Mouse (Mus musculus): ENCODE measurements around the gene Tcirg1. TPM values are rescaled to one million over a fixed set of nuclear protein-coding genes. Genes with fewer than 3 reads are reported as not detected.
A peak's percentile ranks its signal among the peaks of the same experiment; 100 is the strongest.

Gene Tcirg1
- total RNA-seq (2021) = 10 to 100 TPM; 57.7 to 65.9 TPM
- long read RNA-seq, experiment 1, transcript Tcirg1-201 (20 exons, 2,688 nt) = major isoform, 17 of 42 reads
- long read RNA-seq, experiment 1, partial matches to known transcripts = 12 of 42 reads
- long read RNA-seq, experiment 1, other reads (novel, unspliced or antisense) = 13 of 42 reads
- long read RNA-seq, experiment 2, transcript Tcirg1-201 (20 exons, 2,688 nt) = major isoform, 13 of 30 reads
- long read RNA-seq, experiment 2, partial matches to known transcripts = 5 of 30 reads
- long read RNA-seq, experiment 2, other reads (novel, unspliced or antisense) = 11 of 30 reads

DNA sequence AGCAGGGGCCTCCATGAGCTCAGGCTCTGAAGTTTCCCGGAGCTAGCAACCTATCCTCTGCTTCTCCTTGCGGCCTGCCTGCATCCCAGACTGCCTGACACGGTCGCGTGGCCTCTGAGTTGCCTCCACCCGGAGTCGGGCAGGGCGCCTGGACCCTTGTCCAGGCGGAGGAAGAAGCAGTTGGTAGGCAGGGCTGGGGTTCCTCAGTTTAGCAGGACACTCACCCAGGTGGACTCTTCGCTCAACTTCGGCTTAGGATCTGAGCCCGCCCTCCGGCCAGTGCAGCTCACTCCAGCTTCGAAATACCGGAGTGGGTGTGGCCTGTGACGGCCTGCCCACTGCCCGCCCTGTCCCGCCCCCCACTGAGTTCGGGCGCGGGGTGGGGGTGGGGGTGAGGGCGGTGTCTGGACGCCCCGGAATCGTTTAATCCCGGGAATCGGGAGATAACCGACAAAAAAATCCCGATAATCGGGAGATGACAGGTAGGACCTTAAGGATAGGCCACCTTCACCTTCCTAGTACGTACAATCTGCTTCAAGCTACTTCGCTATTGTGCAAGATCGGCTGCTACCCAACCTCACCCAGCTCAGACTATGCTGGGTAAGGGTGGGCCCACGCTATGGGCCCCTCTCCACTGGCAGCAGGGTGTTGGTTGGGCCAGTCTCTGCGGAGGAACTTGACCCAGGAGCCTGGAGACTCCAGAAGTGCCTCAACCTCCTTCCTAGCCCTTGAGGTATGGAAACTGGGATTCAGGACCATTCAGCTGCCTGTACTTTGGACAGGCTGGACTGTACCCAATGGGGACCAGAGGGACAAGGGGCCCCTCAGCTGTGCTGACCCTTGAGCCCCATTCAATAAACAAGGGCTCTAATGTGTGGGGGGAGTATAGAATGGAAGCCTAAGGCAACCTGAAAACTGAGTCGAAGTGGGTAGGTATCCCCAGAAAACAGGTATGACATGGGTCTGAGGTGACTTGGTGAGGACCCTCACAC lies at the start of gene Tcirg1:
Gene Tcirg1, minus strand, starts transcription at position 339 of the 992 bp plus-strand sequence.
- DNase-seq = peak; percentile 89 to 92

DNA sequence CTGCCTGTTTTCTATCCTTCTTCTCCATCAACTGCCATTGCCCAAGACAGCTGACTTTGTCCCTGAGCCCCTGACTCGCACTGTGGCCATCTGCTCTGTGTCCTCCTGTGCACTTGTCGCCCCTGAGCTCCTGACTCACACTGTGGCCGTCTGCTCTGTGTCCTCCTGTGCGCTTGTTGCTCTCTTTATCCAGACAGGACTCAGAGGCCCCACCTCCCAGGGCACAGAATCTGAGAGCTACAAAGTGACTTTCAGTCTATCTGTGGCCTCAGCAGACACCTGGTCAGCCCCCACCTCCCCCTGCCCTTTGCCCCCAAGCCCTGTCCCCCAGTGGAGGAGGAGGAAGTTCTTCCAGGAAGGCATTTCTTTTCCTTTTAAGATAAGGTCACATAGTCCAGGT lies 48.9 kb upstream of the Tcirg1 start:
- DNase-seq = peak in 1 of 2 experiments; percentile 36

DNA sequence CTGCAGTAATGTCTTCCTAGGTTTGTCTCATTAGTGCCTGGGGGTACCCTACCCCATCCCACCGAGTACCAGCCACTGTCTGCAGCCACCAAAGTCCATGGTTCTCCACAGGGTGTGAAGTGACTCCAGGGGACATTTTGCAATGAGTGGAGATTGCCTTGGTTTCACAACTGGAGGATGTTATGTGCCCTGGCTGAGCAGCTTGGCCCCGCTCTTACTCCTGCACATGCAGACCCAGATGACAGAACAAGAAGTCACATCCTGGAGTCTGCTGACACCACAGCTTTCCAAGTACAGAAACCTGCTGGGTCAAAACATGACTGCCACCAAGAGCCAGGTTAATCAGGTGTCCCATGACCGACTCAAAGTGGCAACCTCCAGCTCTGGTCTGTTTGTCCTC lies 48.1 kb upstream of the Tcirg1 start:
- peak in 1 of 2 experiments; percentile 12 for DNase-seq

DNA sequence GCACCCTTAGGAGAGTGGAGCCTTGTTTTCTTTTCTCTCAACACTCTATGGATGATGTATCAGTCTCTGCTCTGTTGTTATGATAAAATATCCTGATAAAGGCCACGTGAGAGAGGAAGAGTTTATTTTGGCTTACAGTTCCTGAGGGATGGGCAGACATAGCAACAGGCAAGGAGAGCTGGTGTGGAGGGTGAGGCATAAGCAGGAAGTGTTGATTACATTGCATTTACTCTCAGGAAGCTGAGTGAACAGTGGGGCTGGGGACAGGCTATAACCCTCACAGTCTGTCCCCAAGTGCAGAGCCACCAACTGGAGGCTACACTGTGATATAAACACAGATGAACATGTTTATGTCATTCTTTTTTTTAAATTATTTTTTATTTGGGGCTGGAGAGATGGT lies 45.2 kb upstream of the Tcirg1 start:
- no peak for DNase-seq

- no peak for DNase-seq
These were observed 44.5 kb upstream of the Tcirg1 start for GRCm38 (mm10) chr19:3951461-3951860.

GRCm38 (mm10) chr19:3950331-3950730 lies 43.4 kb upstream of the Tcirg1 start:
- DNase-seq = no peak

DNA sequence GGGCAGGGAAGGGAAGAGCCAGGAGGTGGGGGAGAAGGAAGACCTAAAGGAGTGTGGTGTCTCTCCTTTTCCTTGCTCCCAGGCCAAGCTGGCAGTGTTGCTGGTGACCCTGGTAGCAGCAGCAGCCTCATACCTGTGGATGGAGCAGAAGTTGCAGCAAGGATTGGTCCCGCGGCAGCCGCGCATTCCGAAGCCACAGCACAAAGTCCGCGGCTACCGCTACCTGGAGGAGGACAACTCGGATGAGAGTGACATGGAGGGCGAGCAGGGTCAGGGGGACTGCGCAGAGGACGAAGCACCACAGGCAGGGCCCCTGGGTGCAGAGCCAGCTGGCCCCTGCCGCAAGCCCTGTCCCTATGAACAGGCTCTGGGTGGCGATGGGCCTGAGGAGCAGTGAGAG lies 41.6 kb upstream of the Tcirg1 start:
- no peak for DNase-seq

- no peak for DNase-seq
These were observed 40.9 kb upstream of the Tcirg1 start for GRCm38 (mm10) chr19:3947813-3948212.

DNA sequence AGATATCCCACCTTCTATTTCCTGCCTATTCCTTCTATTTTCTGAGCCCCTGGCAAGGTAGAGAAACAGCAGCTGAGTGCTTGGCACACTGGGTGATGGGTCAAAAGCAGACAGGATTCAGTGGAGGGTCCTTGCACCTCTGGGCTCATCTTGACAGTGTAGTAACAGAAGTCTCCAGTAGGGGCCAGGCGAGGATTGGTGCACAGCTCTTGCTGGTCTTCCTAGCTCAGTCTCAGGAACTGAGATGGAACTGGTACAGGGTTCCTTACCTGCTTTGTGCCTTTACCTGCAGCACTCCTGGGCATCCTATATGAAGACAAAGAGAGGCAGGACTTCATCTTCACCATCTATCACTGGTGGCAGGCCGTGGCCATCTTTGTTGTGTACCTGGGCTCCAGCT lies 39.8 kb upstream of the Tcirg1 start:
- DNase-seq = peak; percentile 67 to 76

DNA sequence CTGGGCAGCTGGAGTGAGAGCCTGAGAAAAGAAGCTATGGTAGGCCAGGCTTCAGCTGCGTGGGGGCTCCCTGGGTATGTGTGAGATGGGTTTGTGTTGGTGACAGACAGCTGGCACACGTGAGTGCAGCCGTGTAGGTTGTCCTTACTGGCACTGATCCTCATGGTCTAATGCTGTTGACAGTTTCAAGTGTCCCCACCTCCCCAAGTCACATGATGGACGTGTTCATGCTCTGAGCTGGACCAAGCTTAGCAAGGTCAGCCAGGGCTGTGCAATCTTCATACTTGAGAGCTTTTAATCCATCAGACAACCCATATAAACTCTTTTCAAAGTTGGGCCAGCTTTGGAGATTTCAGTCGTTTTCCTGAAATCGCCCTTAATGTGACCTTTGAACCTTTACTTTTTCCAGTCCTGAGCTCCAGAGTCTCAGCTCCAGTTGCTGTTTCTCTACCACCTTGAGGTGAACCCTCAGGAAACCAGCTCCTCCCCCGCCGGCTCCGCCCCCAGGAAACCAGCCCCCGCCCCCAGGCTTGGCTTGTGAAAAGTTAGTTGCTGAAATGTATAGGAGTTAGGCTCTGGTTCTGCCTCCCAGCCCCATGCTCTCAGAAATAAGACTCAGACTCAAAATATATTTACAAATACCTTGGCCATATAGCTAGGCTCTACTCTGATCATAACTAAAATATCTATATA lies 39.1 kb upstream of the Tcirg1 start:
- peak; percentile 49 to 53 for DNase-seq

DNA sequence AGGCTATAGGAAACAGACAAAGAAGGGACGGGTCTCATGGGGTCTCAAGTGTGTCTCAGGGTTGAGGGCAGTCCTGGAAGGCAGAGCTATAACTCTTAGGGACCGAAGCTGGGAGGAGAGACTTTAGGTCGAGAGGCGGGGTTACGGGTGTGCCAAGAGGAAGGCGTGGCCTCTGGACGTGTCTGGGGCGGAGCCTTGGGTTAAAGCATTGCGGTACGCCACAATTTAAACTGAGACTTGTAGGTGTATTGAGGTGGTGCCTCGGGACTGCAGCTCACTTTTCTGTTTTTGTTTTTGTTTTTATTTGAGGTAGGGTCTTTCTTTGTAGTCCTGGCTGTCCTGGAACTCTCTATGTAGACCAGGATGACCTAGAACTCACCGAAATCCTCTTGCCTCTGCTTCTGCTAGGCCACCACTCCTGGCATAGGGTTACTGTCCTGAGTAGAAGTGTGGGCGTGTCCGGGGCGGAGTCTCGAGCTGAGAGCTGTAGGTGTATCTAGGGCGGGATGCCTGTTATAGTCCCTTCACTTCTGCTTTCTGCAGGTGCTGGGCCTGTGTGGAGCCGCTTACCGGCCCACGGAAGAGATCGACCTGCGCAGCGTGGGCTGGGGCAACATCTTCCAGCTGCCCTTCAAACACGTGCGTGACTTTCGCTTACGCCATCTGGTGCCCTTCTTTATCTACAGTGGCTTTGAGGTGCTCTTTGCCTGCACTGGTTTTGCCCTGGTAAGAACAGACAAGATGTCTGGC lies 36.2 kb upstream of the Tcirg1 start:
- DNase-seq = peak; percentile 60 to 67

DNA sequence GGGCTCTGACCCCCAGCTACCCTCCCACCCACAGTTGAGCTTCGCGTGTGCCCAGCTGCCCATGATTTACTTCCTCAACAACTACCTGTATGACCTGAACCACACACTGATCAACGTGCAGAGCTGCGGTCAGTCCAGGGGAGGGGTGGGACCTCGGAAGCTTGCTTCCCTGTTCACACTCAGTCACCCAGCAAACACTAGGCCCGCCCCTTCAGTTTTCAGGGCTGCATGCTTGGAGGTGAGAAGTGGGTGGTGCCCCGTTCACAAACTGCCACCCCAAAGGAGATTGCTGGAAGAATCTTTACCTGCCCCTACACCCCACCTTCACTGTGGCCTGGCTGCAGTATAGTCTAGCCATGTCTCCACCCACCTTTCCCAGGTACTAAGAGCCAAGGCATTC lies 35.4 kb upstream of the Tcirg1 start:
- DNase-seq = no peak

DNA sequence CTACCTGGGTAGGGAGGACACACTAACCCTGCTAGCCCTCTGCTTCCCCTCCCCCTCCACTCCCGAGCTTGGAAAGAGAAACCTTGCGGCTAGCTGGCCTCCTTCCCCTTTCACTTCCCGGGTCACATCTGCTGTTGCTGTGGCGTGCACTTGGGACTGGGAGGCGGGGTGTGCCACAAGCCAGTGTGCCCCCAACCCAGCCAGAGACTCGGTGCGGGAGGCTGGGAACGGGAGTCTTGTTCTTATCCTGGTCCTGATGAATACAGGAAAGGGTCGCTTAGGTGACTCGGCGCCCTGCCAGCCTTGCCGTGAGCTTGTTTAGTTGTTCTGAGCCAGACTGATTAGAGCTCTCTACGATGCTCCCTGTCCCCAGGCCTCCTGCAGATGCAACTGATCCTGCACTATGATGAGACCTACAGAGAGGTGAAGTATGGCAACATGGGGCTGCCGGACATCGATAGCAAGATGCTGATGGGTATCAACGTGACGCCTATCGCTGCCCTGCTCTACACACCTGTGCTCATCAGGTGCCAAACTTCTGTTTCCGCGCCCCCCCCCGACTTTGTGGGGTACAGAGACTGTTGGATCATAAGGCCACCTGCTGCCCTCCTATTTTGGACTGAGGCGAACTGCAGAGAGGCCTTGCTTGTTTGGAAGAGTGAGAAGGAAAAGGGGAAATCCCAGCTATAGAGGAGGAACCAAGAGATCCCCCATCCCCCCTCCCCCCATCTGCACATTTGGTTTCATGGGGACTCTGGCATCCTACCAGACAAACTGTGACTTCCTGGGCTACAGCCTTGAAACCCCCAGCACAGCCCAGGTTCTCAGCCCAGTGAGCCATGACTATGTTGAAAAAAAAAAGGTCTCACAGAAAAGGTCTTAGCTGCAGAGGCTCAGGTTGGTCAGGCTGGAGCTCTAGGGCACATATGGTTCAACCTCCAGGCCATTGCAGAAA lies 29.2 kb upstream of the Tcirg1 start:
- peak; percentile 75 to 84 for DNase-seq

- DNase-seq = peak; percentile 88
These were observed 28.3 kb upstream of the Tcirg1 start, which contains the start of gene Unc93b1 for GRCm38 (mm10) chr19:3935032-3935895. Gene Unc93b1 (plus strand): TSS chr19:3935186.

DNA sequence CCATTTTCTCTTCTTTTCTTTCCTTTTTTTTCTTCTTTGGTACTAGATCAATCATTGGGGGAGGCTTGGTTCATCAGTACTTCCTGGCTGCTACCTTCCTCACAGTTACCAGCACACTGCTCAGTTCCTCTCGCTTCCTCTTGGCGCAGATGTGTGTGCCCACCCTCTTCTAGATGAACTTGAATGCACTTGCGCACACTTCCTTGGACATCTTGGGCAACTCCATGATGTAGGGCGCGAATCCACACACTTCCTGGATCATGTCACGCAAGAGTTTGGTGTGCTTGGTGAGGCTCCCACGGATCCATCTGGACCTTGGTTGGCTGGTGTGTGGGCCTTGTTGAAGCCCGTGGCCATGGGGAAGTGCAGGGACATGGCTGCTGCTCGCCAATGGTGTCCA lies 24.8 kb upstream of the Tcirg1 start:
- no peak for DNase-seq

DNA sequence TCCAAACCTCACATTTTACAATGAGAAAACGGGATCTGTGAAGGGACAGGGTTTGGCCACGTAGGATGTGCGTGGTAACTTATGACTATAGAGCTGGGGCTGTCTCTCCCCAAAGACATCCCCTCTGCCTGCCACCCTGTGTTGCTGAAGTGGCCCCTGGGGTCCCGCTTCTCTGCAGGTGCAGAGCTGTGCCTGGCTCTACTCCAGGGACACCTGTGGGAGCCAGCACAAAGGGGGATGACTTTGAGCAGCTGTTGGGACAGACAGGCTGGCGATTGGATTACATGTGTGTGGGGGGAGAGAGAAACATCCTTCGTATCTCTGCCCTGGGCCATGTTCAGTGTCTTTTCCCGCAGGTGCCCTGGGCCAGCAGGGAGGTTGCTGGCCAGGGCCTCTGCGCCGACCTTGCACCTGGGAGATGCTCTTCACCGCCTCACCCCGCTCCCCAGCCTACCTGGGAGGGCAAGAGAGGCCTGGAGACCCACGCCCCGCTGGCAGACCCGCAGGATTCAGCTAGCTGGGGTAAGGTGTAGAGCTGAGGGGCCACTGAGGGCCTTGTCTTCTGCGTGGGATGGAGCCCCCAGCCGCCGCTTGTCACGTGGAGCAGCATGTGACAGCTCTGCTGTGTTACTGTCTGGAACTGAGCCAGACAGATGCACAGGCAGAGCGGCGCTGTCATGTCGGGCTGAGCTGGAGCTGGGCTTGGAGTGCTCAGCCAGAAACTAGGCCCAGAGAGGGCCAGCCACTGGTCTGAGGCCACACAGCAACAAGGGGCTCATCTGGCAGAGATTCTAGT lies 23.5 kb upstream of the Tcirg1 start:
- no peak for DNase-seq

DNA sequence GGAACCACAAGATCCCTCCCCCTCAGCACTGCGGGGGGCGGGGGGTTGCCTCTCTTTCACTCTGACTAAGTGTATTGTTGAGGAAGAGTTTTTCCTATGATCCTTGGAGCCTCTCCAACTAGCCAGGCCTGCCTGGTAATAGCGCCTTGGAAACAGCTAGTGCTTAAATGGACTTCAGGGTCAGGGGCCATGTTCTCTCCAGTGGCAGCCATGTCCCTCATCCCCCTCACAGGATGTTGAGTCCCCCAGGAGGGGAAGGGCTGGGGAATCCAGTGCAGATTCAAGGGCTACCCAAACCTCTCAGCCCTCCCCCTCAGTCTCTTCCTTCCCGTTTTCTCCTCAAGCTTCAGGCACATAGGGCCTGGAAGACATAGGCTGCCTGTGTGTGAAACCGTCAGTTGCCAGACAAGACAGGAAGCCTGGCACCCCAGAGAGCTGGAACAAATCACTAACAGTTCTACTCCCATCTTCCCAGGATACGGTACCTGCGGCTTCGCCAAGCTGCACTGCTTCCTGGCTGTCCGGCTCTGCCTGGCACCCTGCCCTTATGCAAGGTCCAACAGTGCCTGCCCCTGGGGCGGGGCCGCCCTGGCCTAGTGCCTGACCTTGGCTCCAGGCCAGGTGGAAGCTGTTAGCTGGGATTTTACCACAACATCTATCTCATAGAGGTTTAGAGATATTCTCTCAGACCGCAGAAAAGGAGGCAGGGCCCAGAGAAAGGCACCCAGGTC lies 22.4 kb upstream of the Tcirg1 start, which contains the start of gene Aldh3b1:
Gene Aldh3b1, minus strand, starts transcription at position 598 of the 731 bp plus-strand sequence.
- peak; percentile 98 for DNase-seq

GRCm38 (mm10) chr19:3928779-3929178 lies 21.8 kb upstream of the Tcirg1 start:
- DNase-seq = no peak

All from adrenal gland, postnatal 36 days (tissue).